Mouse (Mus musculus): Measurements from ENCODE around the gene Cmss1.

Gene Cmss1

GRCm38 (mm10) chr16:57606444-57607227, at the start of gene Cmss1:
Gene Cmss1 (minus strand): TSS chr16:57606864.
- peak; percentile 69 to 79 for DNase-seq (ENCODE audit: low spot score in 2 of 2)

GRCm38 (mm10) chr16:57649888-57650287, 43.2 kb upstream of the Cmss1 start:
- peak in 1 of 2 experiments; percentile 20 for DNase-seq (ENCODE audit: low spot score in 2 of 2)

GRCm38 (mm10) chr16:57641346-57641885, 34.8 kb upstream of the Cmss1 start:
- DNase-seq (ENCODE audit: low spot score in 2 of 2): no peak

- DNase-seq (ENCODE audit: low spot score in 2 of 2): no peak
Observed at GRCm38 (mm10) chr16:57634766-57635165, 28.1 kb upstream of the Cmss1 start.

- DNase-seq (ENCODE audit: low spot score in 2 of 2): peak; percentile 58 to 68
Observed at GRCm38 (mm10) chr16:57634191-57634590, 27.5 kb upstream of the Cmss1 start.

GRCm38 (mm10) chr16:57611768-57612167, 5.1 kb upstream of the Cmss1 start:
- DNase-seq (ENCODE audit: low spot score in 2 of 2): no peak

- DNase-seq (ENCODE audit: low spot score in 2 of 2): no peak
Observed at GRCm38 (mm10) chr16:57601031-57601430, 5.6 kb downstream of the Cmss1 start.

GRCm38 (mm10) chr16:57597295-57597957, 9.2 kb downstream of the Cmss1 start:
- no peak for DNase-seq (ENCODE audit: low spot score in 2 of 2)

- DNase-seq (ENCODE audit: low spot score in 2 of 2): no peak
Observed at GRCm38 (mm10) chr16:57593422-57594157, 13.1 kb downstream of the Cmss1 start.

GRCm38 (mm10) chr16:57585201-57585600, 21.5 kb downstream of the Cmss1 start:
- DNase-seq (ENCODE audit: low spot score in 2 of 2): no peak

- DNase-seq (ENCODE audit: low spot score in 2 of 2): no peak
Observed at GRCm38 (mm10) chr16:57582008-57582407, 24.7 kb downstream of the Cmss1 start.

GRCm38 (mm10) chr16:57580041-57580440, 26.6 kb downstream of the Cmss1 start:
- DNase-seq (ENCODE audit: low spot score in 2 of 2): no peak

GRCm38 (mm10) chr16:57577519-57577918, 29.1 kb downstream of the Cmss1 start:
- DNase-seq (ENCODE audit: low spot score in 2 of 2): no peak

- no peak for DNase-seq (ENCODE audit: low spot score in 2 of 2)
Observed at GRCm38 (mm10) chr16:57575764-57576388, 30.8 kb downstream of the Cmss1 start.

- DNase-seq (ENCODE audit: low spot score in 2 of 2): no peak
Observed at GRCm38 (mm10) chr16:57573831-57574230, 32.8 kb downstream of the Cmss1 start.

- no peak for DNase-seq (ENCODE audit: low spot score in 2 of 2)
Observed at GRCm38 (mm10) chr16:57570789-57571311, 35.8 kb downstream of the Cmss1 start.

GRCm38 (mm10) chr16:57568648-57569404, 37.8 kb downstream of the Cmss1 start:
- DNase-seq (ENCODE audit: low spot score in 2 of 2): no peak

- no peak for DNase-seq (ENCODE audit: low spot score in 2 of 2)
Observed at GRCm38 (mm10) chr16:57566215-57566614, 40.4 kb downstream of the Cmss1 start.

GRCm38 (mm10) chr16:57564807-57565206, 41.9 kb downstream of the Cmss1 start:
- no peak for DNase-seq (ENCODE audit: low spot score in 2 of 2)

GRCm38 (mm10) chr16:57563453-57563852, 43.2 kb downstream of the Cmss1 start:
- no peak for DNase-seq (ENCODE audit: low spot score in 2 of 2)

- DNase-seq (ENCODE audit: low spot score in 2 of 2): no peak
Observed at GRCm38 (mm10) chr16:57560185-57560584, 46.5 kb downstream of the Cmss1 start.

Data from urinary bladder, postnatal 36 days (tissue).